Mouse (Mus musculus) adrenal gland, postnatal 14 days (tissue): Measurements from ENCODE around the gene Bmp8a. TPM values are rescaled to one million over a fixed set of nuclear protein-coding genes. Genes with fewer than 3 reads are reported as not detected.
"Not testable (repeated sequence)": the region's sequence is repeated elsewhere in the genome, so short reads cannot be mapped to it uniquely, and the experiment has no call there.

Source experiments
- DNase-seq: peaks from one replicate; pipeline ENCODE4 v3.0.0; 2021; ENCODE audit warnings: mixed read lengths
- long read RNA-seq, 2 experiments: library from polyadenylated mRNA; stranded (forward); transcript quantifications; one replicate each; pipeline ENCODE4 v2.0.0; 2021
- total RNA-seq: library from RNA; stranded (reverse); gene quantifications from 2 replicates; pipeline ENCODE4 v1.2.3, GENCODE M21; 2021

The Bmp8a gene
- 0.34 TPM in 1 of 2 replicates, not detected in the other for total RNA-seq
- long read RNA-seq, experiment 1, result 0 reads
- long read RNA-seq, experiment 2, result 0 reads

GRCm38 (mm10) chr4:123342642-123343470 lies at the start of gene Bmp8a:
Gene Bmp8a (minus strand): TSS chr4:123343252.
- peak; percentile 83 for DNase-seq

- DNase-seq, result peak; percentile 59
Observed at GRCm38 (mm10) chr4:123392187-123392586, 49.1 kb upstream of the Bmp8a start.

GRCm38 (mm10) chr4:123385028-123385427 lies 42.0 kb upstream of the Bmp8a start:
- no peak for DNase-seq

- DNase-seq, result no peak
Observed at GRCm38 (mm10) chr4:123383173-123383572, 40.1 kb upstream of the Bmp8a start.

- no peak for DNase-seq
Observed at GRCm38 (mm10) chr4:123382051-123382450, 39.0 kb upstream of the Bmp8a start.

GRCm38 (mm10) chr4:123381598-123381997 lies 38.5 kb upstream of the Bmp8a start:
- no peak for DNase-seq

GRCm38 (mm10) chr4:123376031-123376430 lies 33.0 kb upstream of the Bmp8a start:
- no peak for DNase-seq

GRCm38 (mm10) chr4:123374316-123375008 lies 31.4 kb upstream of the Bmp8a start:
- DNase-seq, result no peak

GRCm38 (mm10) chr4:123363555-123363954 lies 20.5 kb upstream of the Bmp8a start:
- no peak for DNase-seq

GRCm38 (mm10) chr4:123360771-123361170 lies 17.7 kb upstream of the Bmp8a start:
- DNase-seq, result no peak

GRCm38 (mm10) chr4:123358613-123359012 lies 15.6 kb upstream of the Bmp8a start:
- DNase-seq, result no peak

GRCm38 (mm10) chr4:123355941-123356340 lies 12.9 kb upstream of the Bmp8a start:
- no peak for DNase-seq

GRCm38 (mm10) chr4:123353271-123353877 lies 10.3 kb upstream of the Bmp8a start:
- peak; percentile 49 for DNase-seq

- DNase-seq, result no peak
Observed at GRCm38 (mm10) chr4:123343471-123343789, 378 bp upstream of the Bmp8a start.

GRCm38 (mm10) chr4:123342091-123342641 lies 886 bp downstream of the Bmp8a start:
- peak; percentile 16 for DNase-seq

GRCm38 (mm10) chr4:123340232-123340631 lies 2.8 kb downstream of the Bmp8a start:
- DNase-seq, result peak; percentile 14

GRCm38 (mm10) chr4:123337693-123338092 lies 5.4 kb downstream of the Bmp8a start:
- DNase-seq, result no peak

GRCm38 (mm10) chr4:123335796-123336585 lies 7.1 kb downstream of the Bmp8a start:
- DNase-seq, result no peak

GRCm38 (mm10) chr4:123335244-123335643 lies 7.8 kb downstream of the Bmp8a start:
- DNase-seq, result not testable (repeated sequence)

GRCm38 (mm10) chr4:123334177-123334576 lies 8.9 kb downstream of the Bmp8a start:
- no peak for DNase-seq

GRCm38 (mm10) chr4:123333151-123333550 lies 9.9 kb downstream of the Bmp8a start:
- no peak for DNase-seq

- not testable (repeated sequence) for DNase-seq
Observed at GRCm38 (mm10) chr4:123331961-123332360, 11.1 kb downstream of the Bmp8a start.
